Mouse (Mus musculus) layer of hippocampus, postnatal 14 days (tissue): ENCODE data around the gene Abcc8. TPM values are rescaled to one million over a fixed set of nuclear protein-coding genes. Genes with fewer than 3 reads are reported as not detected.
"Not testable (repeated sequence)": the region's sequence is repeated elsewhere in the genome, so short reads cannot be mapped to it uniquely, and the experiment has no call there.

Experiments
- DNase-seq, 2 experiments: peaks; one replicate each; pipeline ENCODE4 v3.0.0; 2021 to 2022; ENCODE audit warnings: low spot score in 2 of 2, mixed read lengths in 1 of 2
- long read RNA-seq, 2 experiments: library from polyadenylated mRNA; stranded (forward); transcript quantifications; one replicate each; pipeline ENCODE4 v2.0.0; 2021
- total RNA-seq, 2 experiments: library from RNA; stranded (reverse); gene quantifications; 2 replicates each; pipeline ENCODE4 v1.2.3; 2021

Gene Abcc8
- total RNA-seq, result 10 to 100 TPM; 42.7 to 50.9 TPM
- long read RNA-seq, experiment 1, full-length matches to known transcripts, result 2 of 17 reads
- long read RNA-seq, experiment 1, partial matches to known transcripts, result 3 of 17 reads
- long read RNA-seq, experiment 1, other reads (novel, unspliced or antisense), result 12 of 17 reads
- long read RNA-seq, experiment 2, full-length matches to known transcripts, result 1 of 18 reads
- long read RNA-seq, experiment 2, partial matches to known transcripts, result 4 of 18 reads
- long read RNA-seq, experiment 2, other reads (novel, unspliced or antisense), result 13 of 18 reads

DNA sequence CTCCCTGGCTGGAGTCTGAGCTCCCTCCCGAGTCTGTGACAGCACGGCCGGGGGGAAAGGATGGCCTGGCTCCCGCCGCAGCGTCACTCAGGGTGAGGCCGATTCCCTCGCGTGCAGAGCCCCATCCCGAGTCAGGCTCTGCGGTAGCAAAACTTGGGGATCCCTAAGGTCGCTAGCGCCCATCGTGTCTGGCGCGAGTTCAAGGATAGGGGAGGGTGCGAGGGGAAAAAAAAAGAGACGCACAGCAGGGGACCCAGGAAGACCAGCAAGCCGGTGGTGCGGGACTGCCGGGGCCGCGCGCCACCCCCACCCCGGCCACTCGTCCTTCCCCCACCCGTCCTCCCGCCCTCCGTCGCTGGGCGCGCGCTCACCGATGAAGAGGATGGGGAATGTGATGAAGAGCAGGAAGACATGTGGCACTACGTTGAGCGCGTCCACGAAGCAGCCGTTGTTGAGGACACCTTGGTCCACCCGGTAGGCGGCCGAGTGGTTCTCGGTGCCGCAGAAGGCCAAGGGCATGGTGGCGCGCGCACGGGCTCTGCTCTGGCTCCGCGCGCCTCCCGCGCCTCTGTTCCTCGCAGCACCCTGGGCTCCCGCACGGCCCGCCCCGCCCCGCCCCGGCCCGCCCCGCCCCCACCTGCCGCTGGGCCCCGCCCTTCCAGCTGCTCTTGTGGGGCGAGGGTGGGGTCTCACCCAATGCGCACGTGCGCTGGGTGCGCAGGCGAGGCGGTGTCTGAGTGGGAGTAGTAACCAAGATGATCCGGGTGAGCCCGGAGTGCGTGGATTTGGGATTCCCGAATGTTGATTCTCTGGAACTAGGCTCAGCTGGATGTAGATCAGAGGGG lies at the start of gene Abcc8:
Gene Abcc8 (minus strand): TSS at position 603 of the 845 bp plus-strand sequence.
- peak; percentile 34 to 40 for DNase-seq

DNA sequence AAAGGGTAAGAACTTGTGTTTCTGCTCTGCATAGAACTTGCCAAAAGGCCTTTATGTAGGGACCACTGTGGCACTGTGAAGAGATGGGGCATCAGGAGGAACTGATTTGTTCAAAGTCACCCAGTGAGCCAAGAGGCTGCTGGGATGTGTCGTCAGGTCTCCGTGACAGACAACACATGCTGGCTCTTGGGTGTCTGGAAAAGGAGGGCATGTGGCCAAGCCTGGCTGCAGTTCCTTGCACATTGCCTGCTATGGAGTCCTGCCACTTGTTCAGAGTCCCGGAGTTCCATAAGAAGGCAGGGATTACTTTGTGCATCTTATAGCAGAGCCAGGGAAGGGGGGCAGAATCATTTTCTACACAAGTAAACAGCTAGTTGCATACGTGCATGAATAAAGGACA lies 47.1 kb upstream of the Abcc8 start:
- DNase-seq, result peak in 1 of 2 experiments; percentile 28

DNA sequence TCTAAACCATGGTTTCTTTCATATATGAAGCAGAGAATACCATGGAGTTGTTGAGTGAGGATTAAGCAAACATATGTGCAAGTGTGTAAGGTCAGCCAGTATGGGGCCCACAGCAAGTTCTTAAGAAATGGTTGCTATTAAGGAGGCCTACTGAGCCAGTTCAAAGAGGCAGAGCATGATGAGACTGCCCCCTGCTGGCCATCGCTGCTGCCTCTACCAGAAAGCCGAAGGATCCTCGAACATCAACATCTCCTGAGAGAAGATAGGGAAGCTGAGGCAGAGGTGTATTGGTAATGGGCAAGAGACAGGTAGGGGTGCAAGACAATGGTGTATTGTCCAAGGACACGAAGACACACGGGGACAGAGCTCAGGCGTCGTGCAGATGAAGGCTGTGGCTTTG lies 46.4 kb upstream of the Abcc8 start:
- DNase-seq, result peak; percentile 44 to 52

DNA sequence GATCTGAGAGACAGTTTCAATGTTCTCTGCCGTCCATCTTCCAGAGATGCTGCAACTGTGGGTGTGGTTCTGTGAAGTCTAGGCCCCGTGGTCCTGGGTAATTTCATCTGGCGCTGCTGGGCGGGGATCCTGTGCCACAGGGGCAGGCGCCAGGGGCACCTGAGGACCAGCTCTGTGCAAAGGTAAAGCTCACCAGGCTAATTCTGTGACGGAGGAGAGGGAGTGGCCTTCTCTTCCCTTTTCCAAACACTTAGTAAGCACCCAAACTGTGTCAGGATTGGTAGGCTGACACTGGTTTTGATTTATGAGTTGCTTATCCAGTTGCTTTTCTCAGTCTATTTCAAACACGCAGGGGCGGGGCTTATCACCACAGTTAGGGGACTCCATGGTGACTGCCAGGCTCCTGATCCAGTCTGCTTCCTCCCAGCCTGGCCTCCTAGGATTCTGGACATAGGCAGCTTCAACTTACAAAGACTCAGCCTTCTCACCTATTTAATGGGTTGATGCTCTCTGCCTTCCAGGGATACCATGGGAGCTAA lies 40.8 kb upstream of the Abcc8 start:
- DNase-seq, result no peak

DNA sequence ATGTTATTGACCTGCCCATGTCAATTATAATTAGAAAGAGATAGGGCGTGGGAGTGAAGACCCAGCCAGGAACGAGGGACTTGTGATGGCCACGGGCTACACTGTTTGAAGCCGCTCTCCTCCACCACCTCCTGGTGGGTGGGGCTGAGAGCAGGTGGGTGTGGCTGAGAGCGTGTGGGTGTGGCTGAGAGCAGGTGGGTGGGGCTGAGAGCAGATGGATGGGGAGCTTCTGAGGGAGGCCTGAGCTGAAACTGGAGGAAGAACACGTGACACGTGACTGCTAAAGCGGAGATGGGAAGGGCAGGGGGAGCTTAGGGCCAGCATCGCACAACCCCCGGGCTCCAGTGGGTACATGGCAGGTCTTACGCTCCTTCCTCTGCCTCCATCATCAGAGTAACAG lies 38.6 kb upstream of the Abcc8 start:
- DNase-seq, result no peak

DNA sequence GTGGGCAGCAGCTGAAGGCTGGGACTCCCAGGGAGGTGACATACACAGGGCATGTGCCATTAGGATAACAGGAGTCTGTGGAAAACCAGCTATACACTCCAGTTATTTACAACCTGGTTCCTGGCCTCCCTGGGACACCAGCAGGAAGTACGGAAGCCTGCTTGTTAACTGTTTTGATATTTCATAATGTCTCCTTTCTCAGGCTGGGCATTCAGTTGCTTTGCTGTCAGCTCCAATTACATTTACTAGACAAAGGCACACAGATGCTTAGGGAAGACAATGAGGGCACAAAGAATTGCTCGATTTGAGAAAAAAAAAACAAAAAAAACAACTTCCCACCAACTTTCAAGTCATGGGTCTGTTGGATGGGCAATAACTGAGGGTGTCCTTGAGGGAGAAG lies 36.6 kb upstream of the Abcc8 start:
- no peak for DNase-seq

DNA sequence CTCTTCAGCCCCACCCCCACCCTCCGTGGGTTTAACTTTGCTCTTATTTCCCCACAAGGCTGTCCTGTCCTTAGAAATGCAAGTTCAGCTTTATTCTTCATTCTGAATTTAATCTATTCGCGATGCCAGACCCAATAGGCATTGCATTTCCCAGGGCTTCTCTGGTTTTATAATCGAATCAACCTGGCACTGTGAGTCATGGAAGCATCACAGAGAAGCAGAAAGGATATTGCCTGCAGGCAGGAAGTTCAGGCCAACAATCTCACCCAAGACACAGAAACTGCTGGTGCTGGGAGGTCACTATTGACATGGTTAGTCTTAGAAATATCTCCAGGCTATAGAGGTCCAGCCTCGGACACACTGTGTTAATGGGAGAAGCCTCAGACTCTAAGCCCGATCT lies 30.4 kb upstream of the Abcc8 start:
- no peak for DNase-seq

DNA sequence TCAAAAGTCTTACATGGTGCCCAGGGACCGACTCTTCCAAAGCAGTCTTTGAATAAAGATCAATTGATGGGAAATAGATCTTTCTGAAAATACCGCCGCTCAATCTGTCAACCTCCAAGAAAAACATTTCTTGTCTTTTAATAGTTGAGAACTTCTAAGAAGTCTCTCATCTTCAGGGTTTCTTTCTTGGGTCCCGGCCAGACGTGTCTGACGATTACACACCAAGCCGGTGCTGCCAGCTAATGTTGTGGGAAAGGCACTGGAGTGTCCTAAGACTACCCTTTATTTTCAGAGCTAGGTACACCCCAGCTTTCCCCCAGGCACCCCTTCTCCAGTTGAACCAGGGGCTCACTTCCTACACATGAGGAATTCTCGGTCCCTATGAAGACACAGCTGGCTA lies 28.3 kb upstream of the Abcc8 start:
- DNase-seq, result peak in 1 of 2 experiments; percentile 31

DNA sequence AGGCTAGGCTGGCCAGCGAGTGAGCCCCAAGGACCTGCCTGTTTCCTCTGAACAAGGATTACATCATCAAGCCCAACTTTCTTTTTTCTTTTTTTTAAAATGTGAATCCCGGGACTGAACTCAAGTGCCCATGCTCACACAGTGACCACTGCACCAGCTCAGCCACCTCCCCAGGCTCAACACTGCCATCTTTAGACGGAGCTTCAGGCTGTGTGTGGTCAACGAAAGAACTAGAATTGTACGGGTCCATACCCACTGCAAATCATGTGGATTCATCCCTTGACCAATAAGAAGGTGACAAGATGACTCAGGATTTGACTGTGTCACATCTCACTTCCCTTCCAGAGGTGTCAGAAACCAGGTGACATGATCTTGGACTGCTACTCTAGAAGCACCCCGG lies 24.9 kb upstream of the Abcc8 start:
- DNase-seq, result no peak

DNA sequence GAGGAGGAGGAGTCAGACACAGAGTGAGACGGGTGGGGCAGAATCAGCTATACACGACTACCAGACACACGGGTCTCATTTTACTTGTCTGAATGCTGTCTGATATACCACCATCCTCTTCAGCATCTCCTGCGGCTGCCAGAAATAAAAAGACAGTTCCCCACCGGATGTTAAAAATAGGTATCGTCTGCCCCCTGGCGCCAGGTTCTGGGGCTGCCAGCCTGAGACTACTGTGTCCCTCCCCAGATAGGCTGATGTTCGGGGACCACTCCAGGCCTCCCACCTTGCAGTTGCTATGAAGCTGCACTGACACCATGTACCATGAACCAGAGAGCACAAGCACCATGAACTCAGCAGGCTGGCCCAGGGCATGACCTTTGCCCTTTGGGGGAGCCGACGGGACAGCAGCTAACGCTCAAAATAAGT lies 24.2 kb upstream of the Abcc8 start:
- peak; percentile 63 to 72 for DNase-seq

DNA sequence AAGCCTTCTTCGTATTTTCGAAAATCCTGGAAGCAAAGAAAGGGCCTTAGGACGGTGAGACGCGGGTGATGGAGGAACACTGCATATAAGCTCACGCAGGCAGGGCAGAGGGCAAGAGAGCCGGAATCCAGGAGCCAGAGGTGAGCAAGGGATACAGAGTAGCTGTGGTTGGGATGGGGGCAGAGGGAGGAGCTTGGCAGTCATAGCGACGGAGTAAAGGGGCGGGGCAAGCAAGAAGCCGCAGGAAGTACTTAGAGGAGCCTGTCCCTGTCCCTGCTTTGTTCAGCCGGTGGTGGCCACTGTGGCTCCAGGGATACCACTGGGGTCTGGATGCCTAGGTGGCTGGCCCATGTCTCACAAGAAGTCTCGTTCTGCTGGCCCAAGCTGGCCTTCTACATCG lies 21.8 kb upstream of the Abcc8 start:
- no peak for DNase-seq

DNA sequence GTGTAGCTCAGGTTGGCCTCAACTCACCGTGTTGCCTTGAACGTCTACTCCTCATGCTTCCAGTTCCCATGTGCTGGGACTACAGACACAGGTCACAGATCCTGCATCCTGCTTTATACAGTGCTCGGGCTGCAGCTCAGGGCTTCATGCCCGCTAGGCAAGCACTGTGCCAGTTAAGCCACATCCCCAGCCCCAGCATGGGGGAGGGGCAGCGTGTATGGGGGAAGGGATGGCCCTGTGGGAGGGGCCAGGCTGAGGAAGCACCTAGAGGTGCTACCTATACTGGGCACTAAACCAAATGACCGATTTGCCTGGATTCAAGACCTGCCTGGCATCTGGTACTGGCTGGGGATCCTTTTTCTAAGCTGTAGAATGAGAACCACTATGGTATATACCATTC lies 20.2 kb upstream of the Abcc8 start:
- DNase-seq, result no peak

DNA sequence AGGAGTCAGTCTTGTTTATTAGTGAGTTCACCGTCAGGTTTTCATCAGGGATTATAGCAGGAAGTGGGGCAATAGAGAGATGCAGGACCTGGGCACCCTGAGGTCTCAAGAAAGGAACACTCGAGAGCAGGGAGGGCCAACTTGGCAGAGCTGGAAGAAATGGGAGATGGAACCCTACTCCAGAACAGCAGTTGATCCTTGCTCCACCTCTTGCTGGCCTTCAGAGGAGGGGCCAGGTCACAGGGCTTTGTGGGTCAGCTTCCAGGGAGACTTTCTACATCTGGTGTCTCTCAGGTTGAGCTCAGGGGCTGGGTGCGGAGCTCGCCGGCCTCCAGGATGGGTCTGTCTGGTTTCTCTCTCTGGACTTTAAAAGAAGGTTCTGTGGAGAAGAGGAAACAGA lies 15.5 kb upstream of the Abcc8 start:
- no peak for DNase-seq

DNA sequence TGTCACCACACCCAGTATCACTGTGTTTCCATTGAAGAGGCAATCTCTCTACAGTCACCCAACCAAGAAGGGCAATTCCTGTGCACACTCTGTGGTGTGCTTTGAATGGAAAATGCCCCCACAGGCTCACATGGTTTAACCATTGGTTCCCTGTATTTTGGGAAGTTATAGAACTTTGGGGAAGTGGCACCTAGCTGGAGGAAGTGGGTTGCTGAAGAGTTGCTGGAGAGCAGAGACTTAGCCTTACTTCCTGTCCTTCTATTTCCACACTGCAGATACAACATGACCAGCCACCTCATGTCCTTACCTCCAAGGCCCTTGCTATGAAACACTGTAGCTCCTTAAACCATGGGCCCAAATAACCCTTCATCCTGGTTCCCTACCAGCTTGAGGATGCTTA lies 4.4 kb upstream of the Abcc8 start:
- no peak for DNase-seq

DNA sequence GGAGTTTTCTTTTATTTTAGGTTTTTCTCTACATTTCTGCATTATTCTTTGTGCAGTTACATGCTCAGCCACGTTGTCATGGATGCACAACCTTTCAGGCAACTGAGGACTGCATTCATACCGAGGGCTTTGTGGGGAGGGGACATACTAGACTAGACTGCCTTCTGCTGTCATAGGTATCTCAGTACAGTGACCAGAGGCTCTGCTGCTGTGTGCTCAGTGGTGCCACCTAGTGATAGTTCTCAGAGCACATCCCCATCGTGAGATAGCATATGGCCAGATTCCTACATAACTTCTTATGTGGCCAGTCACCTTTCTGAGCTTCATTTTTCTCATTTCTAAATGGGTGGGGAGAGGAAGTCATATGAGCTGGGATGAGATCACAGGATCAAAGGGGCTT lies 1.8 kb upstream of the Abcc8 start:
- peak; percentile 45 to 71 for DNase-seq

DNA sequence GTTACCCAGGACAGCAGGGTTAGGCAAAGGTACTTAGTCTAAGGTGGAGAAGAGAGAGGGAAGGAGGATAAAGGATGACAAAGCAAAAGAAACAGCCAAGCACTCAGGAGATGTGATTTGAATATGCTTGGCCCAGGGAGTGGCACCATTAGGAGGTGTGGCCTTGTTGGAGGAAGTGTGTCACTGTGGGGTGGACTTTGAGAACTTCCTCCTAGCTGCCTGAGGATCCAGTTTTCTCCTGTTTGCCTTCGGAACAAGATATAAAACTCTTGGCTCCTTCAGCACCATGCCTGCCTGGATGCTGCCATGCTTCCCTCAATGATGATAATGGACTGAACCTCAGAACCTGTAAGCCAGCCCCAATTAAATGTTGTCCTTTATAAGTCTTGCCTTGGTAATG lies 10.9 kb downstream of the Abcc8 start:
- not testable (repeated sequence) for DNase-seq

DNA sequence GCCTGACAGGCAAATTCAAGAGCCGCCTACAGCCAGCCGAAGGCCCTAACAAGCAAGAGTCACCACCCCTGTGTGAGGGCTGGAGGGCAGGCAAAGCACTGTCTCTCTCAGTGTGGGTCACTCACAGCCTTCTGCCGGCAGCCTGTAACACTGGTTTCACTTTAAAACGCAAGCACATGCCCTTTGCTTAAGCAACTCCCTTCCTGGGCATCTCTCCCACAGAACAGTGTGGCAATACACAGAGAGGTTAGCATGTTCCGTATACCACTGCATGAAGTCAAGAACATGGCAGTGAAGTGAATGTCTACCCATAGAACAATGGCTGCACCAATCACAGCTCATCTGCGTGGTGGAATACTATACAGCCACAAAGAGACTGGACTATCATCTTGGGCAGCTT lies 11.4 kb downstream of the Abcc8 start:
- no peak for DNase-seq

DNA sequence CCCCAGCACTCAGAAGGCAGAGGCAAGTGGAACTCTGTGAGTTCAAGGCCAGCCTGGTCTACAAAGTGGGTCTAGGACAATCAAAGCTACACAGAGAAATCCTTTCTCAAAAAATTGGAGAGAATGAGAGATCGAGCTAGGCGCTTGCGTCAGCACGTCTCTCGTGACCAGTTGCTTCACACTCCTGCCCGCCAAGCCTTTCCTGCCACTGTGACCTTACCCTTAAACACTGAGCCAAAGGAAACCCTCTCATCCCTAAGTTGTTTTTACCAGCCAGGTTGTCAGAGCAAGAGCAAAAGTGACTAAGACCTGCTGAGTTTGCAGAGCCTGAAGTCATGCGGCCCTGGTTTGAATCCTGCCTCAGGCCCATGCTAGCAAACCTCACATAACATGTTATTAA lies 11.9 kb downstream of the Abcc8 start:
- no peak for DNase-seq

DNA sequence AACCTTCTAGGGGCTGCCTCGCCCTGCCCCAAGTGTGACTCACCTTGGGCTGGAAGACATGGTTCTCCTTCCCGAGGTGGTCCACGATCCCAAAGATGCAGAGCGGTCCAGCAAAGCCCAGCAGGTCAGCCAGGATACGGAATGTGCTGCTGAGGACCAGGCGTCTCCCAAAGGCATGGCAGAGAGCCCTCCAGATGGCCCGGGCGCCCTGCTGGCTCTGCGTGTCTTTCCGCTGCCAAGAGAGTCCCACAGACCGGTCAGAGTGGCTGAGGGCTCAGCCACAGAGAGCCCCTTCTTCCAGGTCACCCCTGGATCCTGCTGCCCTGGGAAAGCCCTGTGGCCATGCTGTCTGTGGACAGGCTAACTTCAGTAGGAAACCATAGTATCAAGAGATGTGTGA lies 14.0 kb downstream of the Abcc8 start:
- no peak for DNase-seq

DNA sequence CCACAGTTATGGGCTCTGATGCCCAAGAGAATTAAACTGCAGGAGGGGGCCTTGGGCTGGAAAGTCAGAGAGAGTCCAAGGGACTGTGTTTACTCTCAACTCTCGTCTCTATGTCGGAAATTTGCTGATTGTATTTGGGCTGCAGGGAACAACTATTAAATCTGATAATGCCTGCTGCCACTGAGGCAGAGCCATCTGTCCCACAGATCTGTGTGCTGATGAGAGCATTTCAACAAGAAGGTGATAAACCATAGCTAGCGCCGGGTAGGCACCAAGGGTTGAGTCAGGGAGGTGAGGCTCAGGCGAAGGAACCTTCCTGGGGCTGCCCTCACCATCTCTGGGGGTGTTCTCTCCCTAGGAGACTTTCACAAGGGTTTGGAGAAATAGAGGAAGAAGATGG lies 17.1 kb downstream of the Abcc8 start:
- peak; percentile 46 to 73 for DNase-seq

DNA sequence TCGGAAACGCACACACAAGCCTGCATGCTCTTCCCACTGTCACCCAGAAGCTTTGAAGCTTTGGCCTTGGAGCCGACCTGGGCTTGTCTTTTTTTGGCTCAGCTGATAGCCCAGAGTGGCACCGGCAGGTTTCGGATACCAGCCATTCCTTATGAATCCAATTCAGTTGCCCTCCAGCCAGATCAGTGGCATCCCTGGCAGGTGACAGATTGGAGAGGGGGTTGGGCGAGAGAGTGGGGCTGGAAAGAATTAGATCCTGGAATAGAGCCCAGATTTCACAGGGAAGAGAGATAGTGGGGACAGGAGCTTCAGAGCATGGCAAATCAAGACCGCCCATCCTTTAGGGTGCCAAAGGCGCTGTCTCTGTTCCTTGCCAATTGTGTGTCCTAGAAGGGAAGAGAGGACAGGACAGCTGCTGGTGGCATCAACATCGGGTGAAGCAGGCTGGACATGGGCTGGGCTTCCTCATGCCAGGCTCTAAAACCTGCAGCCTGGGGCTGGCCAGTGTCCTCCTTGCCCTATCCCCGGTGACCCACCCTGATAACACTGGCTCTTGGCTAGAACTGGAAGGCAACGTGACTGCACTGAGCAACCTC lies 17.6 kb downstream of the Abcc8 start:
- peak; percentile 65 to 82 for DNase-seq

DNA sequence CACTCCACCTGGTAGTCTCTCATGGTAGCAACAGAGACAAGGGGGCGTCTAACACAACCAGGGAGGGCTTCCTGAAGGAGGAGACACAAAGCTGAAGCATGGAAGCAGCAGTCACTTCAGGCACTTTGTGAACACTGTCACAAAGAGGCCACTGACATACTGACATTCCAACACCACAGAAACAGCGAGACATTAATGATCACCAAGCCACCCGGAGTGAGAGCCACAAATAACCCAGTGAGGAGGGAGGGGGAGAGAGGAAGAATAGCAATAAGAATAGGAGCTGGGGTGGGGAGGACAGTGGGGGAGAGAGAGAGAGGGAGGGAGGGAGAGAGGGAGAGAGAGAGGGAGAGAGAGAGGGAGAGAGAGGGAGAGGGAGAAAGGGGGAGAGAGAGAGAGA lies 18.2 kb downstream of the Abcc8 start:
- DNase-seq, result no peak
